Mouse (Mus musculus) right cerebral cortex, postnatal 36 days (tissue): Measurements from ENCODE around the gene Hapln1.

Experiments
- DNase-seq, 2 experiments: peaks; one replicate each; pipeline ENCODE4 v3.0.0; 2022; ENCODE audit warnings: low spot score in 2 of 2, mixed read lengths in 1 of 2

Gene Hapln1

GRCm38 (mm10) chr13:89539205-89539886, at the start of gene Hapln1:
Gene Hapln1 (plus strand): TSS chr13:89539796.
- DNase-seq: peak; percentile 44

GRCm38 (mm10) chr13:89493169-89493568, 46.4 kb upstream of the Hapln1 start:
- DNase-seq: no peak

- no peak for DNase-seq
Observed at GRCm38 (mm10) chr13:89493678-89494077, 45.9 kb upstream of the Hapln1 start.

GRCm38 (mm10) chr13:89496569-89496968, 43.0 kb upstream of the Hapln1 start:
- DNase-seq: no peak

GRCm38 (mm10) chr13:89499419-89499818, 40.2 kb upstream of the Hapln1 start:
- no peak for DNase-seq

GRCm38 (mm10) chr13:89521507-89521908, 18.1 kb upstream of the Hapln1 start:
- DNase-seq: no peak

- no peak for DNase-seq
Observed at GRCm38 (mm10) chr13:89528716-89529115, 10.9 kb upstream of the Hapln1 start.

GRCm38 (mm10) chr13:89530386-89530785, 9.2 kb upstream of the Hapln1 start:
- DNase-seq: no peak

- no peak for DNase-seq
Observed at GRCm38 (mm10) chr13:89539887-89540264, 280 bp downstream of the Hapln1 start.

GRCm38 (mm10) chr13:89540301-89540982, 846 bp downstream of the Hapln1 start:
- DNase-seq: no peak

GRCm38 (mm10) chr13:89543003-89543402, 3.4 kb downstream of the Hapln1 start:
- no peak for DNase-seq

GRCm38 (mm10) chr13:89548203-89548740, 8.7 kb downstream of the Hapln1 start:
- peak in 1 of 2 experiments; percentile 30 for DNase-seq

GRCm38 (mm10) chr13:89549507-89549906, 9.9 kb downstream of the Hapln1 start:
- DNase-seq: no peak

- no peak for DNase-seq
Observed at GRCm38 (mm10) chr13:89551502-89551901, 11.9 kb downstream of the Hapln1 start.

- DNase-seq: no peak
Observed at GRCm38 (mm10) chr13:89564518-89564917, 24.9 kb downstream of the Hapln1 start.

GRCm38 (mm10) chr13:89566300-89566699, 26.7 kb downstream of the Hapln1 start:
- no peak for DNase-seq

- DNase-seq: no peak
Observed at GRCm38 (mm10) chr13:89579115-89579514, 39.5 kb downstream of the Hapln1 start.

GRCm38 (mm10) chr13:89583138-89583746, 43.6 kb downstream of the Hapln1 start:
- DNase-seq: no peak

GRCm38 (mm10) chr13:89583747-89584738, 44.4 kb downstream of the Hapln1 start:
- DNase-seq: no peak

GRCm38 (mm10) chr13:89585144-89585543, 45.5 kb downstream of the Hapln1 start:
- DNase-seq: no peak

- no peak for DNase-seq
Observed at GRCm38 (mm10) chr13:89595105-89595504, 55.5 kb downstream of the Hapln1 start.
